Mouse (Mus musculus) liver, embryonic 14.5 days (tissue): Measurements from ENCODE around the gene Rc3h1.

Source experiments
- CTCF ChIP-seq: IDR thresholded peaks from 2 replicates; pipeline ENCODE4 v1.5.1; 2016; ENCODE audit warnings: antibody characterized with exemption, low read depth, control low read depth
- EP300 ChIP-seq: IDR thresholded peaks from 2 replicates; pipeline ENCODE4 v1.6.1; 2016; ENCODE audit warnings: antibody characterized with exemption, low read depth

- TF ChIP-seq EP300 (no peak), CTCF (no peak)
Observed at GRCm38 (mm10) chr1:161005526-161005925, 99.3 kb downstream of the Rc3h1 start.
